Mouse (Mus musculus): ENCODE measurements around the gene Kcnc1.

Kcnc1 gene

DNA sequence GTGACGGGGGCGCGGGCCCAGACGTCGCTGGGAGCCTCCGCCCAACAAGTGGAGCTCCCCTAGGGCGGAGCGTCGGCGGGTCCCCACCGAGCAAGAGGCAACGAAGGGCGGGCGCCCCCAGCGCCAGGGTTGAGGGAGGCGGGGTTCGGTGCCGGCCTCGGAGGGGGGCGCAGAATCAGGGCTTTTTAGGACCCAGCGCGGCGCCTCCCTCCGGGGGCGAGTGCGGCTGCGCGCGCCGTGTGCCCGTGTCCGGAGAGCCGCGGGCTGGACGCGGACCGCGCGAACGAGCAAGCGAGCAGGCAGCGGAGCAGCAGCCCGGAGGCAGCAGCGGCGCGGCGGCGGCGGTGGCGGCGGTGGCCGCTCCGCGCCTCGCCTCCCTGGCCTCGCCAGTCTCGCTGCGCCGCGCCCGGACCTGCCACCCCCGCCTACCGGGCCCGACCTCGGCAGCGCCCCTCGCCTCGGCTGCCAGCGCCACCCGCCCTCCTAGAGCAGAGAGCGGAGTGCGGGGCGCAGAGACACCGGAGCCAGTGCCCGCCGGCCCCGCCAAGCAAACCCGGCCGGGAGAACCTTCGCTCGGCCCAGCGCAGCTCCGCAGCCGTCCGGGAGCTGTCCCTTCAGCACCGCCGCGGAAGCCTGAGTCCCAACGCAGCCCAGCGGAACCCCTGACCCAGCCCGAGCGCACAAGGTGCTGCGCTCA lies at the start of gene Kcnc1:
Gene Kcnc1, plus strand, starts transcription at position 267 of the 697 bp plus-strand sequence.
- peak; percentile 69 for DNase-seq

DNA sequence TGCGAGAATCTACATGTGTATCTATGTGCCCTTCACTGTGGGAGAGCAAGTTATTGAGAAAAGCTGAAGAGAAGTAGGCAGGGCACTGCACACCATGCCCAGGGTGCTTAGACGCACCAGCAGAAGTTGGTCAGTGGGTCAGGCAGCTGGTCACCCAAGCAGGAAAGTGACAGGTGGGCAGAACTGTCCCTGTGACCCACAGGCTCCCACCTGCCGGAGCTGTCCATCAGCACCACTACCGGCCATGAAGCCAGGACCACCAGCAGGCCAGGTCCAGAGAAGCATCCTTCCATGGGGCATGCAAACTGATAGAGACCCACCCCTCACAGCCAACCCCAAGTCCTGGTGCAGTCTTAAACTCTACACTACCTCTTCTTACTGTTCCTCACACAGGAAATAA lies 48.6 kb upstream of the Kcnc1 start:
- DNase-seq: no peak

GRCm38 (mm10) chr7:46348813-46349212 lies 47.5 kb upstream of the Kcnc1 start:
- no peak for DNase-seq

DNA sequence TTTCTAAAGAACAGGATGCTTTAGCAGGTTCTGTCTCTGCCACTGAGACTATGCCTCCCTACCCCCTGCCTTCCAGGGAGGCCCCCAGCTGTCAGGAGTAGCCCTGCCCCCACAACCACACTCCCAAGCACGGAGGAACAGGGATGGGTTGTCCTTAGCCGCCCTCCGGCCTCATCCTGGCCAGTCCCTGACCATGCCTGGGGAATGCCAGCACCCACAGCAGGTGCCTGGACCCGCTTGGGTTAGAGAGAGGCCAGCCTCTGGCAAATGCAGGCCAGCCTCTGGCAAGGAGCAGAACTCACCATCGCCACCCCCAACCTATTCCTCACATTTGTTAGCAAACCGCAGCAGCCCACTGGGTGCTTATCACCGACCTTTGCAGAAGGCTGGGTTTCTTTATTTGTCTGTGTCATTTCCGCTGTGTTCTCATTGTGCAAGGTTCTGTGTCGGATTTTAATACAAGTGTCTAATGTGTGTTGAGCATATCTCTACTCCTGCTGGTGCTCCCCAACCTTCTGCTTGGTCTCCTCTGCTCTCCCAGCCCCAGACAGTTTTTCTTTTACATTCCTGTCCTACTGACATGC lies 46.1 kb upstream of the Kcnc1 start:
- DNase-seq: no peak

- DNase-seq: no peak
Measured at GRCm38 (mm10) chr7:46352748-46353147, 43.5 kb upstream of the Kcnc1 start.

DNA sequence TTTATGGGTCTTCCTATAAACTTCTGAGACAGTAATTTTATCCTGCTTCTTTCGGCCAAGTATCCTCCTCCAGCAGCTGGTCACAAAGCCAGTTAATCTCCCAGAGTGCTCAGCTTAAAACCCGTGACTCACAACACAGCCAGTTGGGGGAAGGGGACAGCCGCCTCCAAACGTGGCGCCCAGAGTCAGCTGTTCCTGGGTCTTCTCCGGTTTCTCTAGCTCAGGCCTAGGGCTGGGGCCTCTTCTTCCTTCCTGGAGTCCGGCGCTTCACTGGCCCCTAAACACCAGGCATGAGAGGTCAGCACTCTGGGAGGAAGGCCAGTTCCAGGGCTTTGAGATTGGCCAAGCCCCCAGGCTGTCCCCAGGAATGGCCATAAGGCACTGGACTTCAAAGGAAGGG lies 43.1 kb upstream of the Kcnc1 start:
- no peak for DNase-seq

DNA sequence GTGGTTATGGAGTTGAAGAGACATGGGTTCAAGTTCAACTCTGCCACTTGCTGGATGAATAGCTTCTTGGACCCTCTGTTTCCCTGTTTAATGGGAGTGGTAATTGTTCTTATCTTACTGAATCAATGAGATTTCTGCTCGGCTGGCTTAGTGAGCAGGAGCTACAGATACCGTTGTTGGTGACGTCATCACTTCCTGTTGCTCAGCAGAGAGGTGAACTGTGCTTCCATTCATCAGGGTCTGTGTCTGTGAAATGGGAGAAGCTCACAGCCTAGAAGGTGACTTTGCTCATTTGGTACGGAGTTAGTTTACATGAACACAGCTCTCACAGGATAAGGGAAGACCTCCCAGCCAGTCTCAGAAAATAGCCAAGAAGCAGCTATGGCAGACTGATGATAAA lies 42.4 kb upstream of the Kcnc1 start:
- DNase-seq: no peak

- DNase-seq: no peak
Measured at GRCm38 (mm10) chr7:46361776-46362175, 34.5 kb upstream of the Kcnc1 start.

GRCm38 (mm10) chr7:46364154-46364553 lies 32.1 kb upstream of the Kcnc1 start:
- DNase-seq: no peak

DNA sequence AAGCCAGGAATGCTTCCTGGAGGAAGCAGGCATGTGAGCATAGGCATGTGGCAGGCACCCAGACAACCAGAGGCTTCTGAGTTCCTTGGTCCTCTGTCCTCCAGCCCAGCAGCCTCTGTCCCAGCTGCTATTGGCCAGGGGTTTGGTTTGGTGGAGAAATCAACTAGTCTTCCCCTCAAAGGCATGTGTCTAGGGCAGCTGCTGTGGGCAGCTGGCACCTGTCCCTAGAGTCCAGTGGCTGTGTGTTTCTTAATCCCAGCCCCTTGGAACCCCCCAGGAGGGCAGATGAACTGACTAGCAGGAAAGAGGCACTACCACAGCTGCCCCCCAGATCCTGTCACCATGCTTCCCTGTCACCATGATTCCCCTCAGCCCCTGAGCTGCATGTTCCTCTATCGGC lies 30.5 kb upstream of the Kcnc1 start:
- no peak for DNase-seq

DNA sequence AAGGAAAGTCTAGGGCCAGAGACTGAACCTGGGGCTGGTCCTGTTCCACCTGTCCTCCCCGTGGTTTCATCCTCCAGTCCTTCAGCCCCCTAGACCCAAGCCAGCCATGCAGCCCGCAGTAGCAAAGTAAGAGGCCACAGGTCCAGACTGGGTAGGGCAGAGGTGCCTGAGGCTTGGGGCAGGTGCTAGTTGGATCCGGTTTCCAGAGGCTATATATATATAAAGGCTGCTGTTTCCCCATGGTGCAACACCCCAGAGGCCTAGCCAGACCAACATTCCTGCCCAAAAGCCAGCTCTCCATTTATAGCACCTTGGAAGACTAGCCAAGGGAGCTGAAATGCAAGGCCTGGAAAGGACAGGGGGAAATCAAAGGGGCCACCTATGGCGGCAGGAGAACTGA lies 25.2 kb upstream of the Kcnc1 start:
- DNase-seq: no peak

- DNase-seq: no peak
Measured at GRCm38 (mm10) chr7:46376172-46377007, 19.9 kb upstream of the Kcnc1 start, which contains the start of gene Myod1. Gene Myod1 (plus strand): TSS chr7:46376474.

GRCm38 (mm10) chr7:46377008-46377346 lies 19.3 kb upstream of the Kcnc1 start:
- DNase-seq: no peak

DNA sequence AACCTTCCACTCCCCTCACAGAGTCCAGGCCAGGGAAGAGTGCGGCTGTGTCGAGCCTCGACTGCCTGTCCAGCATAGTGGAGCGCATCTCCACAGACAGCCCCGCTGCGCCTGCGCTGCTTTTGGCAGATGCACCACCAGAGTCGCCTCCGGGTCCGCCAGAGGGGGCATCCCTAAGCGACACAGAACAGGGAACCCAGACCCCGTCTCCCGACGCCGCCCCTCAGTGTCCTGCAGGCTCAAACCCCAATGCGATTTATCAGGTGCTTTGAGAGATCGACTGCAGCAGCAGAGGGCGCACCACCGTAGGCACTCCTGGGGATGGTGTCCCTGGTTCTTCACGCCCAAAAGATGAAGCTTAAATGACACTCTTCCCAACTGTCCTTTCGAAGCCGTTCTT lies 18.2 kb upstream of the Kcnc1 start:
- DNase-seq: no peak

GRCm38 (mm10) chr7:46378983-46379382 lies 17.3 kb upstream of the Kcnc1 start:
- DNase-seq: peak; percentile 51

DNA sequence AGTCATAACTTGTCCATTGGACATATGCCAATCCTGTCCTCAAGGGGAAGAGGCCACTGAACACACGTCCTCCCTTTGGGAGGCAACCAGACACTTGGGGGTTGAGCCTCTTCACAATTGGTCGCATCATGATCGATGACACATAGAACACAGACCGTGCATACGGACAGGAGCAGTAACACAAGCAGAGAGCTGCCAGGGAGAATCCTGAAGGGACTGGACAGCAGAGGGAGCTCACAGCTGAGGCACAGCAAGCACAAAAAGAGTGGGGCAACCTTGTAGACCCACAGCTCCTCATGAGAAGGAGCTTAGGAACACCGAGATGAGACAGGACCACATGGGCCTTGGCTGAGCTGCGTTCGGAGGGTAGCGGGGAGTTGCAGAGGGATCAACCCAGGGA lies 15.7 kb upstream of the Kcnc1 start:
- DNase-seq: no peak

- no peak for DNase-seq
Measured at GRCm38 (mm10) chr7:46387430-46387829, 8.9 kb upstream of the Kcnc1 start.

- DNase-seq: peak; percentile 26
Measured at GRCm38 (mm10) chr7:46389456-46390085, 6.7 kb upstream of the Kcnc1 start.

- DNase-seq: no peak
Measured at GRCm38 (mm10) chr7:46390226-46390625, 6.1 kb upstream of the Kcnc1 start.

- DNase-seq: peak; percentile 19
Measured at GRCm38 (mm10) chr7:46391701-46392100, 4.6 kb upstream of the Kcnc1 start.

GRCm38 (mm10) chr7:46393116-46393515 lies 3.2 kb upstream of the Kcnc1 start:
- DNase-seq: peak; percentile 84

DNA sequence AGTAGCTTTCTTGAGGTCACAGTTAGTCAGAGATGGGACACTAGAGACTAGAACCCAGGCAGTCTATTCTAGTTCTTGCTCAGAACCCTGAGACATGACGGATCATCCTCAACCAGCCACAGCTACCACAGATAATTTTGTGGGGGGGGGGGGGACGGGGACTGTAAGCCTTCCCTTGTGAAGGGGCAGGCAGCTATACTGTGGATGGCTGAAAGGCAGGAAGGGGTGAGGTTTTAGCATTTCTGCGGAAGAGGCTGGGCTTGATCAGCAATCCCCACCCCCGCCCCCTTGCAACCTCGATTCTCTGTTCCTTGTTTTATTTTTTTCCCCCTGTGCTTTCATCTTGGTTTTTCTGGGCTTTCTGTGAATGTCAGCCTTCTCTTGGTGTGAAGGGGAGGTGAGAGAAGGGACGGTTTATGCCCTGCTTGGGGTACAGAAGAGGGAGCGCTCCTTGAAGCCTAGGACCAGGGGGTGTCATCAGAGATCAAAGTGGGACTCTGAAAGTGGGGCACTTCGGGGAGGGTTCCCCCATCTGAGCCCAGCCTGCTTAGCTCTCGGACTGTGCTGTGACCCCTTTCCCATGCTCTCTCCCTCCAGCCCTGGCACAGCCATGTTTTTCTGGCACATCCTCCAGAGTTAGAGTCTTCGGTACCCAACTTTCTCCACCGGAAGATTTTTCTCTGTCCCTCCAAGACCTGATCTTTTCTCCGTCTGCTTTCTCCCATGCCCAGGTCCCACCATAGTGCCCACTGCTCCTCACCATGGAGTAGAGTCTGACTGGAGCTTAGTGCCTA lies 2.4 kb upstream of the Kcnc1 start:
- no peak for DNase-seq

DNA sequence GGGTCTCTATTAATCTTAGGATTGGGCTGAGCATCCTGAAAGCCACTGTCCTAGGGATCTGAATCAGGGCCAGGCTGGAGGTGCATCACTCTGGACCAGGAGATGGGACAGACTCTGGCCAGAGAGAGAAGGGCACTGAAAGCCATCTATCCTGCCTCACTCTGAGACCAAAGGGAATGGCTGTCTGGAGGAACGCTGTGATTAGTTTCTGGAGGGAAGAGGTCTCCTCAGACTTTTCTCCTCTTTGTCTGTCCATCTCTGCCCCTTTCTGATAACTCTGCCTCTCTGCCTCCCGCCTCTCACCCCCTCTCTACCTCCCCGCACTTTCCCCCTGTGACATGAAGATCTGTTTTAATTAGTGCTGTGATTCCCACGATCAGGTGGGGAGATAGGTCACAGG lies 1.4 kb upstream of the Kcnc1 start:
- no peak for DNase-seq

Data from lung, postnatal 36 days (tissue).